Mouse (Mus musculus) stomach, embryonic 16.5 days (tissue): ENCODE measurements at regions not wholly inside any gene's neighbourhood (a gene's known extent, or its start where the extent isn't known, plus 50 kb on each side); places are given as distances from the start of the nearest gene placed in this dataset.
"Not testable (repeated sequence)": the region's sequence is repeated elsewhere in the genome, so short reads cannot be mapped to it uniquely, and the experiment has no call there.

Source experiments
- ATAC-seq: fragments of 200-750 bp; cut with Nextera tagmentation; 2 replicates; pipeline ENCODE4 v1.8.0; 2017; ENCODE audit warnings: moderate number of reproducible peaks, moderate TSS enrichment; ENCODE audit not compliant: insufficient read depth, low FRiP score
- H3K27ac ChIP-seq: fragments of 300-500 bp; sonication (generic); 2 replicates; pipeline ENCODE4 v1.5.1; 2014; ENCODE audit warnings: low read length
- H3K27me3 ChIP-seq: fragments of 300-500 bp; sonication (generic); 2 replicates; pipeline ENCODE4 v1.6.1; 2014; ENCODE audit warnings: low read length, control low read depth, mixed read lengths; ENCODE audit not compliant: control insufficient read depth, insufficient read depth
- H3K36me3 ChIP-seq: fragments of 300-500 bp; sonication (generic); 2 replicates; pipeline ENCODE4 v1.6.1; 2014; ENCODE audit warnings: low read length; ENCODE audit not compliant: control insufficient read depth, insufficient read depth
- H3K4me1 ChIP-seq: fragments of 300-500 bp; sonication (generic); 2 replicates; pipeline ENCODE4 v1.6.1; 2014; ENCODE audit warnings: low read length, control low read depth, mixed read lengths; ENCODE audit not compliant: control insufficient read depth, insufficient read depth
- H3K4me2 ChIP-seq: fragments of 300-500 bp; sonication (generic); 2 replicates; pipeline ENCODE4 v1.6.1; 2014; ENCODE audit warnings: low read depth, low read length, mixed read lengths
- H3K4me3 ChIP-seq: fragments of 300-500 bp; sonication (generic); replicated peaks from 2 replicates; pipeline ENCODE4 v1.5.1; 2014; ENCODE audit warnings: mild to moderate bottlenecking, low read length
- H3K9ac ChIP-seq: fragments of 300-500 bp; sonication (generic); 2 replicates; pipeline ENCODE4 v1.6.1; 2014; ENCODE audit warnings: low read length
- H3K9me3 ChIP-seq: fragments of 300-500 bp; sonication (generic); replicated peaks from 2 replicates; pipeline ENCODE4 v1.6.1; 2016; ENCODE audit warnings: low read length, control low read depth; ENCODE audit not compliant: control insufficient read depth
- WGBS: fragments of 180-500 bp; shearing (Covaris S2); extraction: QIAGEN DNeasy Blood & Tissue Kit; methylation state at CpG from one replicate; pipeline ENCODE4 v1.1.7; 2014; 5-methylcytosine and 5-hydroxymethylcytosine counted together

- no peak overlapping the region for H3K9ac ChIP-seq
- no peak for ATAC-seq
- no peaks in the 10 kb centered on the region for H3K36me3 ChIP-seq
- WGBS, result 52% methylated on average over 3 of the region's 3 CpGs
- H3K27me3 ChIP-seq, result no peaks in the 10 kb centered on the region
- no peak overlapping the region for H3K4me3 ChIP-seq
- no peak overlapping the region for H3K27ac ChIP-seq
- no peaks in the 10 kb centered on the region for H3K9me3 ChIP-seq
- H3K4me2 ChIP-seq, result no peak overlapping the region
- H3K4me1 ChIP-seq, result no peaks in the 10 kb centered on the region
These were observed 188.8 kb upstream of the Dmac1 start for GRCm38 (mm10) chr4:75466880-75467327.

GRCm38 (mm10) chr4:75463579-75463978 is 185.5 kb upstream of the Dmac1 start:
- Histone ChIP-seq H3K4me2 (no peak overlapping the region), H3K27ac (no peak overlapping the region), H3K9ac (no peak overlapping the region), H3K4me1 (no peaks in the 10 kb centered on the region), H3K36me3 (no peaks in the 10 kb centered on the region), H3K9me3 (no peaks in the 10 kb centered on the region), H3K27me3 (no peaks in the 10 kb centered on the region), H3K4me3 (no peak overlapping the region)
- ATAC-seq, result no peak
- 92% methylated on average over 5 of the region's 5 CpGs for WGBS

- Histone ChIP-seq H3K27ac (no peak overlapping the region), H3K27me3 (no peaks in the 10 kb centered on the region), H3K9me3 (no peaks in the 10 kb centered on the region; the same call in 1 of the 2 replicates), H3K4me1 (no peaks in the 10 kb centered on the region), H3K4me3 (no peak overlapping the region), H3K9ac (no peak overlapping the region), H3K4me2 (no peak overlapping the region), H3K36me3 (no peaks in the 10 kb centered on the region)
- no peak for ATAC-seq
- WGBS, result 50% methylated on average over 4 of the region's 4 CpGs
These were observed 171.4 kb upstream of the Dmac1 start for GRCm38 (mm10) chr4:75449478-75449877.

GRCm38 (mm10) chr4:75423296-75423695 is 145.2 kb upstream of the Dmac1 start:
- Histone ChIP-seq H3K36me3 (no peaks in the 10 kb centered on the region), H3K9ac (no peak overlapping the region), H3K27me3 (no peaks in the 10 kb centered on the region), H3K4me1 (no peaks in the 10 kb centered on the region), H3K9me3 (no peaks in the 10 kb centered on the region), H3K4me2 (no peak overlapping the region), H3K27ac (no peak overlapping the region), H3K4me3 (no peak overlapping the region)
- no peak for ATAC-seq

- not testable (repeated sequence) for ATAC-seq, H3K9ac ChIP-seq
These were observed 122.6 kb upstream of the Dmac1 start for GRCm38 (mm10) chr4:75400754-75401153.

GRCm38 (mm10) chr4:75394992-75395391 is 116.9 kb upstream of the Dmac1 start:
- H3K27ac ChIP-seq, result no peak overlapping the region
- H3K4me2 ChIP-seq, result no peak overlapping the region
- no peak overlapping the region for H3K9ac ChIP-seq
- H3K27me3 ChIP-seq, result no peaks in the 10 kb centered on the region
- H3K4me3 ChIP-seq, result no peak overlapping the region
- no peaks in the 10 kb centered on the region for H3K36me3 ChIP-seq
- no peaks in the 10 kb centered on the region for H3K4me1 ChIP-seq
- no peak for ATAC-seq
- H3K9me3 ChIP-seq, result no peaks in the 10 kb centered on the region

More at GRCm38 (mm10) chr4:75400754-75401153, 122.6 kb upstream of the Dmac1 start:
- not testable (repeated sequence) for H3K36me3 ChIP-seq, H3K9me3 ChIP-seq, H3K4me2 ChIP-seq, H3K27me3 ChIP-seq, H3K4me3 ChIP-seq, H3K27ac ChIP-seq, H3K4me1 ChIP-seq
- 85% methylated on average over 3 of the region's 3 CpGs for WGBS

- no peaks in the 10 kb centered on the region for H3K9me3 ChIP-seq
- H3K4me3 ChIP-seq, result no peak overlapping the region
- H3K4me2 ChIP-seq, result no peak overlapping the region
- 55% methylated on average over 2 of the region's 2 CpGs for WGBS
- H3K27me3 ChIP-seq, result no peaks in the 10 kb centered on the region
- no peaks in the 10 kb centered on the region for H3K4me1 ChIP-seq
- no peaks in the 10 kb centered on the region for H3K36me3 ChIP-seq
- ATAC-seq, result no peak
- no peak overlapping the region for H3K27ac ChIP-seq
- no peak overlapping the region for H3K9ac ChIP-seq
These were observed 116.2 kb upstream of the Dmac1 start for GRCm38 (mm10) chr4:75394264-75394663.

GRCm38 (mm10) chr4:75386271-75386938 is 108.3 kb upstream of the Dmac1 start:
- no peaks in the 10 kb centered on the region for H3K4me1 ChIP-seq
- ATAC-seq, result no peak
- no peaks in the 10 kb centered on the region for H3K27me3 ChIP-seq
- no peak overlapping the region for H3K4me3 ChIP-seq
- no peaks in the 10 kb centered on the region for H3K36me3 ChIP-seq
- no peak overlapping the region for H3K4me2 ChIP-seq
- no peak overlapping the region for H3K9ac ChIP-seq
- H3K27ac ChIP-seq, result no peak overlapping the region
- no peaks in the 10 kb centered on the region for H3K9me3 ChIP-seq
- WGBS, result 51% methylated on average over 3 of the region's 3 CpGs

GRCm38 (mm10) chr4:75359496-75359895 is 81.4 kb upstream of the Dmac1 start:
- 61% methylated on average over 2 of the region's 2 CpGs for WGBS
- no peak for ATAC-seq
- Histone ChIP-seq H3K4me3 (no peak overlapping the region), H3K4me2 (no peak overlapping the region), H3K4me1 (no peaks in the 10 kb centered on the region), H3K9ac (no peak overlapping the region), H3K36me3 (no peaks in the 10 kb centered on the region), H3K27ac (no peak overlapping the region), H3K27me3 (no peaks in the 10 kb centered on the region), H3K9me3 (no peaks in the 10 kb centered on the region)
